Mouse (Mus musculus): Measurements from ENCODE around the gene Kif1b. TPM values are rescaled to one million over a fixed set of nuclear protein-coding genes. Genes with fewer than 3 reads are reported as not detected.
"Not testable (repeated sequence)": the region's sequence is repeated elsewhere in the genome, so short reads cannot be mapped to it uniquely, and the experiment has no call there.

Kif1b gene
- polyA plus RNA-seq, 1 experiment from 2014 or later: 44.8 TPM

DNA sequence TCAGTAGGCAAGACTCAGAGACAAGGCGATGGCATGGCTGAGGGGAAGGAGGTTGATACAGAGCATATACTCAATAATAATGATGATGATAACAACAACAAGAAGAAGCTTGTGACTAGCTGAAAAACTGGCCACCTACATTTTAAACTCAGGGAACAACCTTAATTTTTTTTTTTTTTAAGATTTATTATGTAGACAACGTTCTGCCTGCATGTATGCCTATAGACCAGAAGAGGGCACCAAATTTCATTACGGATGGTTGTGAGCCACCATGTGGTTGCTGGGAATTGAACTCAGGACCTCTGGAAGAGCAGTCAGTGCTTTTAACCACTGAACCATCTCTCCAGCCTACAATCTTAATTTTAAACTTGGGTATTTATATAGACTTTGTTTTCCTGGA is 84.0 kb downstream of the Kif1b start:
- 96% methylated on average over 3 of the region's 3 CpGs for WGBS
- Histone ChIP-seq H3K36me3 (peaks cover 70% of the 10 kb centered on the region), H3K27ac (no peak overlapping the region), H3K9me3 (no peaks in the 10 kb centered on the region), H3K4me3 (no peak overlapping the region), H3K27me3 (ENCODE audit: insufficient read depth, poor library complexity, severe bottlenecking) (no peaks in the 10 kb centered on the region), H3K4me1 (no peaks in the 10 kb centered on the region)
- no peak for DNase-seq (ENCODE audit: low spot score)

GRCm38 (mm10) chr4:149220481-149220880 is 87.0 kb downstream of the Kif1b start:
- DNase-seq (ENCODE audit: low spot score): no peak
- H3K4me1 ChIP-seq: no peaks in the 10 kb centered on the region
- no peaks in the 10 kb centered on the region for H3K9me3 ChIP-seq
- no peak overlapping the region for H3K4me3 ChIP-seq
- no peaks in the 10 kb centered on the region for H3K27me3 ChIP-seq (ENCODE audit: insufficient read depth, poor library complexity, severe bottlenecking)
- H3K27ac ChIP-seq: no peak overlapping the region
- peaks cover 69% of the 10 kb centered on the region for H3K36me3 ChIP-seq
- 88% methylated on average over 17 of the region's 17 CpGs for WGBS

DNA sequence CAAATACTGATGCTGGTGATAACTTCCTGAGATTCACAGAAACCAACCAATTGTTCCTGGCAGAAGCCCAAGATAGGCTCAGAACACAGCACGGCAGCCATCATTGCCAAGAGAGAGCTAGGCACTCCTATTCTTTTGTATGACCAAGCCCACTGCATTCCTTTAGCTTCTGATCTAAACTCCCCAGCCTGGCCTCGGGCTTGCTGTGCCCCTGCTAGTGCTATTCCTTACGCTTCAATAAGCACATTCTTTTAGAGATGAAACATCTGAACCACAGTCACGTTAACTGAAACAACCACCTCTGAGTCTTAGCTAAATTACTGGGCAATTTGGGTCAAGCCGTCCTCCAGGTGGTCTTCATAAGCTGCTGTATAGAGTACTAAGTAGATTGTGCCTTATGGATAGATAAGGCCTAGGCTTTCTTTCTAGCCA is 87.4 kb downstream of the Kif1b start:
- no peak overlapping the region for H3K27ac ChIP-seq
- no peaks in the 10 kb centered on the region for H3K27me3 ChIP-seq (ENCODE audit: insufficient read depth, poor library complexity, severe bottlenecking)
- no peak for DNase-seq (ENCODE audit: low spot score)
- H3K9me3 ChIP-seq: no peaks in the 10 kb centered on the region
- H3K4me1 ChIP-seq: no peaks in the 10 kb centered on the region
- H3K36me3 ChIP-seq: peaks cover 66% of the 10 kb centered on the region
- H3K4me3 ChIP-seq: no peak overlapping the region
- 72% methylated on average over 5 of the region's 5 CpGs for WGBS

DNA sequence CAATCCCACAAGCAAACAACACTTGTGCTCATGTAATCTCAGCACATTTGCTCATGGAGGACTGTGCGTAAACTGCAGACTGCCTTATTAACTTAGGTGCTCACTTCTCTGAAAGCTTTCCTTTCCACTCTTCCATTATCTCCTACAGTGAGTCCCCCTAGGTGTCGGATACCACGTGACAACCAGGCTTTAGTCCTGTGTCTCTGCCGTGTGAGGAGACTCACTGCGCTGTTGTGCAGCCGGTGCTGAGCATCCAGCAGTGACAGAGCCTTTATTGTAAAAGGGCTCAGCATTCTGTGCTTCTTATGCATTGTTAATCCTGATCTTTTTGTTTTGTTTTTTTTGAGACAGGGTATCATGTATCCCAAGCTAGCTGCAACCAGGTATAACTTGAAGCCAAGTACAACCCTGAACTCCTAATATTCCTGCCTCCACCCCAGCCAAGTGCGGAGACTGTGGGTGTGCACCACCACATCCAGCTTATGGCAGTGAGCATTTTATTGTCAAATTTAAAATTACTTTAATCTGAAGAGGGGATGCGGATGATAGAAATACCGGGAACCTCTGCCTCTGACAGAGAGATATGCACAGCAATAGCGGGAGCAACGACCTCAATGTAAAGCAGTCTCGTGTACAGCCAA is 88.0 kb downstream of the Kif1b start:
- H3K9me3 ChIP-seq: no peaks in the 10 kb centered on the region
- no peak for DNase-seq (ENCODE audit: low spot score)
- H3K27ac ChIP-seq: no peak overlapping the region
- no peaks in the 10 kb centered on the region for H3K4me1 ChIP-seq
- no peak overlapping the region for H3K4me3 ChIP-seq
- peaks cover 67% of the 10 kb centered on the region for H3K36me3 ChIP-seq
- no peaks in the 10 kb centered on the region for H3K27me3 ChIP-seq (ENCODE audit: insufficient read depth, poor library complexity, severe bottlenecking)
- 81% methylated on average over 12 of the region's 12 CpGs for WGBS

DNA sequence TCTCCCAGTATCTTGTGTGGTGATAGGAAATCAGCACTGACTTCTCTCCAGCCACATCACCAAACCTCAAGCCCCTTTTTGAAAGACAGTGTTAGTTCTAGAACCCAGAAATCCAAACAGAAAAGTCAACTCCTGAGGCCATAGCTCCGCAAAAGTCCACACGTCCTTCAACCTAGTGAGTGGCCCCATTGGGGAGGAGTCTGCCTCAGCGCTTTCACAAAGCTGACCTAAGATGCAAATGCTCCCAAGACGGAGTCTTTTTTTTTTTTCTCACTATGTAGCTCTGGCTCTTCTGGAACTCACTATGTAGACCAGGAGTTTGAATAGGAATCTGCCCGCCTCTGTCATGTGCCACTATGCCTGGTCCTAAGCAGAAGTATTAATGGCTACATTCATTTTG is 89.0 kb downstream of the Kif1b start:
- DNase-seq (ENCODE audit: low spot score): no peak
- Histone ChIP-seq H3K9me3 (no peaks in the 10 kb centered on the region), H3K36me3 (peaks cover 67% of the 10 kb centered on the region)

GRCm38 (mm10) chr4:149215982-149216381 is 91.5 kb downstream of the Kif1b start:
- no peak for DNase-seq (ENCODE audit: low spot score)
- no peaks in the 10 kb centered on the region for H3K27me3 ChIP-seq (ENCODE audit: insufficient read depth, poor library complexity, severe bottlenecking)
- 91% methylated on average over 9 of the region's 9 CpGs for WGBS
- H3K4me3 ChIP-seq: no peak overlapping the region
- H3K27ac ChIP-seq: no peak overlapping the region
- no peaks in the 10 kb centered on the region for H3K9me3 ChIP-seq
- peaks cover 67% of the 10 kb centered on the region for H3K36me3 ChIP-seq
- no peaks in the 10 kb centered on the region for H3K4me1 ChIP-seq

More for the DNA sequence above, 89.0 kb downstream of the Kif1b start:
- no peaks in the 10 kb centered on the region for H3K27me3 ChIP-seq (ENCODE audit: insufficient read depth, poor library complexity, severe bottlenecking)
- WGBS: 86% methylated on average over 5 of the region's 5 CpGs
- no peak overlapping the region for H3K27ac ChIP-seq
- H3K4me1 ChIP-seq: no peaks in the 10 kb centered on the region
- no peak overlapping the region for H3K4me3 ChIP-seq

GRCm38 (mm10) chr4:149215397-149215796 is 92.1 kb downstream of the Kif1b start:
- no peak for DNase-seq (ENCODE audit: low spot score)
- no peaks in the 10 kb centered on the region for H3K4me1 ChIP-seq
- no peaks in the 10 kb centered on the region for H3K9me3 ChIP-seq
- peaks cover 65% of the 10 kb centered on the region for H3K36me3 ChIP-seq
- no peaks in the 10 kb centered on the region for H3K27me3 ChIP-seq (ENCODE audit: insufficient read depth, poor library complexity, severe bottlenecking)
- H3K27ac ChIP-seq: no peak overlapping the region
- no peak overlapping the region for H3K4me3 ChIP-seq
- 58% methylated on average over 2 of the region's 2 CpGs for WGBS

- not testable (repeated sequence) for H3K27me3 ChIP-seq (ENCODE audit: insufficient read depth, poor library complexity, severe bottlenecking); H3K4me3 ChIP-seq; H3K27ac ChIP-seq; H3K9me3 ChIP-seq; H3K4me1 ChIP-seq; DNase-seq (ENCODE audit: low spot score)
- peaks cover 70% of the 10 kb centered on the region for H3K36me3 ChIP-seq
- 93% methylated on average over 2 of the region's 2 CpGs for WGBS
These were observed 93.0 kb downstream of the Kif1b start for GRCm38 (mm10) chr4:149214468-149214867.

- DNase-seq (ENCODE audit: low spot score): no peak
- Histone ChIP-seq H3K27me3 (ENCODE audit: insufficient read depth, poor library complexity, severe bottlenecking) (no peaks in the 10 kb centered on the region), H3K36me3 (peaks cover 71% of the 10 kb centered on the region), H3K4me3 (no peak overlapping the region), H3K9me3 (no peaks in the 10 kb centered on the region), H3K27ac (no peak overlapping the region), H3K4me1 (no peaks in the 10 kb centered on the region)
- WGBS: 93% methylated on average over 9 of the region's 9 CpGs
These were observed 94.0 kb downstream of the Kif1b start for GRCm38 (mm10) chr4:149213466-149213865.

- H3K27ac ChIP-seq; H3K9me3 ChIP-seq; H3K4me1 ChIP-seq; DNase-seq (ENCODE audit: low spot score); H3K27me3 ChIP-seq (ENCODE audit: insufficient read depth, poor library complexity, severe bottlenecking); H3K4me3 ChIP-seq: not testable (repeated sequence)
- H3K36me3 ChIP-seq: peaks cover 81% of the 10 kb centered on the region
- WGBS: 87% methylated on average over 6 of the region's 6 CpGs
These were observed 96.1 kb downstream of the Kif1b start for GRCm38 (mm10) chr4:149211441-149211840.

DNA sequence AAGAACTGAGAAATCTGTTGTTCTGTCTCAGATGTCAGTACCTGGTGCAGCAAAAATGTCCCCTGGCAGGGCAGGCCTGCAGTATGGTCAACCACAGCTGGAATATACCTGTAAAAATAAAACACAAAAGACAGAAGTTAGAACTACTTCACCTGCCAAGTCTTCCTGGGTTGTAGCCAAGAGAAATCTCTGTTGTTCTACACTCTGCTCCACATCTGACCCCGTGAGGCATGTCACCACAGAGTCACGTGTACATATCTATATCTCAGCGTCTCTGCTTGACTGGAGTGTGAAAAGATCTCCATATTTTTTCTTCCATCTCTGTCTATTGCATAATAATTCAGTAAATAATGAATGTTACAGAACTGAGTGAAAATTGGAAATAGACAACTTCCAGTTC is 105.0 kb downstream of the Kif1b start:
- Histone ChIP-seq H3K27ac (no peak overlapping the region), H3K4me1 (no peaks in the 10 kb centered on the region), H3K27me3 (ENCODE audit: insufficient read depth, poor library complexity, severe bottlenecking) (no peaks in the 10 kb centered on the region), H3K36me3 (peaks cover 76% of the 10 kb centered on the region), H3K9me3 (no peaks in the 10 kb centered on the region), H3K4me3 (no peak overlapping the region)
- WGBS: 80% methylated on average over 3 of the region's 3 CpGs
- no peak for DNase-seq (ENCODE audit: low spot score)

DNA sequence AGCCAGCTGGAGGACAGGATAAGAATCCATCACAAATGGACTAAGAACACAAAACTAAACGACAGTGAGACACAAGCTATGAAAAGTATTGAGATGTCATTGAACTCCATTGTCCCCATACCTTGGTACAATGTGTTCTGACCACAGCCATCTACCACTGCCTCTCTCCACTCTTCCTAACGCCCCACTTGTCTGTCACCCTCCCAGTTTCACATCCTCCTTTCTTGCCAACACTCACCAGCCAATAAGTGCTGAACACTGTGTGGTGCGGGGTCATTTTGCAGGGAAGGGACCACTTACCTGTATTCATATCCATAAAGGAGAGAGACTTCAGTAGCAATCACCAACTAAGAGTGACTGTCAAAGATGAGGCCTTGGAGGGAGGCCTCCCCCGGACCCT is 106.4 kb downstream of the Kif1b start:
- H3K4me3 ChIP-seq: no peak overlapping the region
- WGBS: 89% methylated on average over 4 of the region's 4 CpGs
- peaks cover 74% of the 10 kb centered on the region for H3K36me3 ChIP-seq
- no peaks in the 10 kb centered on the region for H3K4me1 ChIP-seq
- no peaks in the 10 kb centered on the region for H3K9me3 ChIP-seq
- no peaks in the 10 kb centered on the region for H3K27me3 ChIP-seq (ENCODE audit: insufficient read depth, poor library complexity, severe bottlenecking)
- DNase-seq (ENCODE audit: low spot score): no peak
- H3K27ac ChIP-seq: no peak overlapping the region

DNA sequence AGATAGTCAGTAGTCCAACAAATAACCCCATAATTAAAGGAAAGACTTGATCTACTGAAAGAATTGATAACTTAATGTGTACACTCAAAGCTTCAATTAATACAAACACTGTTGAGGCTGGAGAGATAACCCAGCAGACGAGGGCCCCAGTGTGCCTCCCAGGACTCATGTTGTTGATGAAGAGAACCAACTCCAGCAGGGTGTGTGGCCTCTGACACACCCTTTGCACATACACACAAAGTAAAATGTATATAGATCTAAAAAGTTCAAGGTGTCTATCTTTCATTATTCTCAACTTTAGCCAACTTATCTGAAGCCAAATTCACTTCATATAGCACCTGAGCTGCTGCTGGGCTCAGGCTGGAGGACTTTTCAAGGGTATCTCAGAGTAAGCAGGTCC is 110.3 kb downstream of the Kif1b start:
- Histone ChIP-seq H3K36me3 (peaks cover 70% of the 10 kb centered on the region), H3K27me3 (ENCODE audit: insufficient read depth, poor library complexity, severe bottlenecking) (no peaks in the 10 kb centered on the region), H3K27ac (no peak overlapping the region), H3K4me3 (no peak overlapping the region), H3K9me3 (no peaks in the 10 kb centered on the region), H3K4me1 (no peaks in the 10 kb centered on the region)
- WGBS: 58% methylated on average over 1 of the region's 1 CpGs
- no peak for DNase-seq (ENCODE audit: low spot score)

DNA sequence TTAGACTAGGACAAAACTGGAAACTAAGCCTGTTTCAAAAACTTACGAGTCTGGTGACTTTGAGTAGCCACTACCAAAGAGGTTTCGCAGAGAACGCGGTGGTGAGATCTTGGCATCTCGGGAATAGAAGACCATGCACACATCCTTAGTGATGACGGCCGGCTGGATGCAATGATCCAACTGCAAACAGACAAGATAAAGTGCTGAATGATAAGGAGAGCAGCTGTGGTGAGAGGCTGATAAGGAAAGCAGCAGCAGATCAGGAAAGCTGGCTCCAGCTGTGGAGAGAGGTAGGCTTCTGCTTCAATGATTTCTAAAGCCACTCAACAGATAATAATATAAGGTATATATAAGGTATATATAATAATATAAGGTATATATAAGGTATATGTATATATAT is 116.4 kb downstream of the Kif1b start:
- H3K4me3 ChIP-seq: no peak overlapping the region
- no peak overlapping the region for H3K27ac ChIP-seq
- no peaks in the 10 kb centered on the region for H3K27me3 ChIP-seq (ENCODE audit: insufficient read depth, poor library complexity, severe bottlenecking)
- H3K36me3 ChIP-seq: peaks cover 72% of the 10 kb centered on the region
- no peaks in the 10 kb centered on the region for H3K4me1 ChIP-seq
- H3K9me3 ChIP-seq: no peaks in the 10 kb centered on the region
- 33% methylated on average over 7 of the region's 7 CpGs for WGBS
- DNase-seq (ENCODE audit: low spot score): no peak
